Mouse (Mus musculus): ENCODE data around the gene Pla2g2c.
A peak's percentile ranks its signal among the peaks of the same experiment; 100 is the strongest.

The Pla2g2c gene

GRCm38 (mm10) chr4:138724354-138725126 is at the start of gene Pla2g2c:
Gene Pla2g2c (plus strand): TSS chr4:138724792.
- DNase-seq (ENCODE audit: low spot score), result no peak

DNA sequence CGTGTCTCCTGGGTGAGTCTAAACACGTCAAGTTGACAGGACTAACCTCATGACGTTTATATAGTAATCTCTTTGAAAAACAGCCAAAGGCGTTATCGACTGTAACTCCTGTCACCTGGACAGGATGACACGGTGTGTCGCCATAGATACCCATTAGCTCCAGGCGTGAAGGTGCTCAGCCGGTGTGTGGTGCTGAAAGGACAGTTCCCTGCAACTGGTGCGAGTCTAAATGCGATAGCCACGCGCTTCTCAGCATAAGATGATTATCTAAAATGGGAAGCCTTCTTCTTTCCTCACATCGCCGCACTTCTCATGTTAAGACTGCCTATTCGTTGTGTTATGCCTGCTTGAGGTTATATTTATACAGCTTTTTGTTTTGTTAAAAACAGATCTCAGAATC is 48.1 kb upstream of the Pla2g2c start:
- no peak for DNase-seq (ENCODE audit: low spot score)

GRCm38 (mm10) chr4:138677579-138677978 is 47.0 kb upstream of the Pla2g2c start:
- no peak for DNase-seq (ENCODE audit: low spot score)

DNA sequence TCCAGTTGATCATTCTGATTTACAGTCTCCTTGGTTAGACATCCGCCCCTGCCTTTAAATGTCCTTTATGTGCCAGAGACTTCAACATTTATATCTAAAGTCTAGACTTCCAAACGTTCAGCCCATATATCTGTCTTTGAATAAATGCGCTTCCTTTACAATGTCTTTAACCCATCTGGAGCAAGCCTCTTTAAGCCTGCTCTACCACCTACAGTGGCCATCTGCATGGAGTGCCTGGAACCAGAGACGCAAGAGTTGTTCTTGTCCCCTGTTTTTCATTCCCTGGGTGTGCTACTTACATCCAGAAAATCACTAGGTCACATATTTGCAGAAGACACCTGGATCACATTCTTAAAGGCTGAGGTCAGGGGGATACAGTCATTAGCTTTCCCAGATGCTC is 44.5 kb upstream of the Pla2g2c start:
- no peak for DNase-seq (ENCODE audit: low spot score)

DNA sequence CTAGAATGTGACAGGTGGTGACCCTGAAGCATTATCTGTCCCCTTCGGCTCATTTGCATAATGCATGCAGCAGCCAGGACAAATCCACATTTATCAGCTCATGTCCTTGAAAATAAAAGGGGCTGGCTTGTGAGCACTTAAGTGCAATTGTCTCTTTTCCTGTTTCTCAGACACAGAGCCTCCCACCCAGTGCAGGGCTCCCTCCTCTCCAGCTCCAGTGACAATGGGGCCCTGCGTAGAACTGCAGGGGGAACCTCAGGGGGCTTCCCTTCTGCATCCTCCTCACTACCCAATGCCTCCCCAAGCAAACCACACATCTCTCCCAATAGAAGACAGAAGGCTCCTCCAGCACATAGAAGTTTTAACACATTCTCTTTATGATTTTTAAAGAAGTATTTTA is 41.8 kb upstream of the Pla2g2c start:
- no peak for DNase-seq (ENCODE audit: low spot score)

GRCm38 (mm10) chr4:138685813-138686212 is 38.8 kb upstream of the Pla2g2c start:
- DNase-seq (ENCODE audit: low spot score), result no peak

DNA sequence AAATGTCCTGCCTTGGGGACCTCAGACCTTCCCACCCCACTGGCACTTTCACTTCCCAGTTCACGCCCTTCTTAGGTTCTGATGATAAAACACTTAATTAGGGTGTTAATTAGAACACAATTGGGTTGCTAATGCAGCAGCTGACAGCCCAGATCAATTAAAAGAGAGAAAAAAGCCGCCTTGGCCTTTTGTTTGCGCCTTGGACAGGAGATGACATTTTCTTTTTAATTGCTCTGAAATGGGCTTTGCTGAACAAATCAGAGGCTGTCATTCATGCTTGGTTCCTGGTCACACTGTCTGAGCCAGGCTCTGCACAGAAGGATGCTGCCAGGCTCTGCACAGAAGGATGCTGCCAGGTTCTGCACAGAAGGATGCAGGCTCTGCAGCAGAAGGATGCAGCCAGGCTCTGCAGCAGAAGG is 35.5 kb upstream of the Pla2g2c start:
- DNase-seq (ENCODE audit: low spot score), result no peak

- no peak for DNase-seq (ENCODE audit: low spot score)
Observed at GRCm38 (mm10) chr4:138690561-138690960, 34.0 kb upstream of the Pla2g2c start.

- DNase-seq (ENCODE audit: low spot score), result no peak
Observed at GRCm38 (mm10) chr4:138691443-138692181, 33.0 kb upstream of the Pla2g2c start.

GRCm38 (mm10) chr4:138693043-138693692 is 31.4 kb upstream of the Pla2g2c start:
- no peak for DNase-seq (ENCODE audit: low spot score)

- DNase-seq (ENCODE audit: low spot score), result no peak
Observed at GRCm38 (mm10) chr4:138696720-138697119, 27.9 kb upstream of the Pla2g2c start.

- DNase-seq (ENCODE audit: low spot score), result no peak
Observed at GRCm38 (mm10) chr4:138697166-138697860, 27.3 kb upstream of the Pla2g2c start.

- no peak for DNase-seq (ENCODE audit: low spot score)
Observed at GRCm38 (mm10) chr4:138698296-138698695, 26.3 kb upstream of the Pla2g2c start.

GRCm38 (mm10) chr4:138700184-138700982 is 24.2 kb upstream of the Pla2g2c start:
- peak; percentile 18 for DNase-seq (ENCODE audit: low spot score)

GRCm38 (mm10) chr4:138701111-138701510 is 23.5 kb upstream of the Pla2g2c start:
- no peak for DNase-seq (ENCODE audit: low spot score)

DNA sequence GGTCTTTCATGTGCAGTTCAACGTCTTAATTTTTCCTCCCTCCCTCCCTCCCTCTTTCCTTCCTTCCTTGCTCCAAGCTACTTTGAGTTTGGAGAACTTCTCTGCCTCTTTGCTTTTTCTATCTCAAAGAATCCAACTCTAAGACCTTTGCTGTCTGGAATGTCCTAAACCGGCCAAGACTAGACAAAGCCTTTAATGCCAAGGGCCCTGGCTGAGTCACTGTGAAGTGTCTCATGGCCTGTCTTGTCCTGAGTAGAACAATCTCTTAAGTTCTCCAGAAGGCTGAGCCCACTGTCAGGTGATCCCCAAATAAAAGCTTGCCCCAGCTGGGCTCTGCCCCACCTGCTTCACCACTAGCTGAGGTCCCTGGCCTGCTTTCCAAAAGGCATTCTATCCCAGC is 22.6 kb upstream of the Pla2g2c start:
- DNase-seq (ENCODE audit: low spot score), result no peak

DNA sequence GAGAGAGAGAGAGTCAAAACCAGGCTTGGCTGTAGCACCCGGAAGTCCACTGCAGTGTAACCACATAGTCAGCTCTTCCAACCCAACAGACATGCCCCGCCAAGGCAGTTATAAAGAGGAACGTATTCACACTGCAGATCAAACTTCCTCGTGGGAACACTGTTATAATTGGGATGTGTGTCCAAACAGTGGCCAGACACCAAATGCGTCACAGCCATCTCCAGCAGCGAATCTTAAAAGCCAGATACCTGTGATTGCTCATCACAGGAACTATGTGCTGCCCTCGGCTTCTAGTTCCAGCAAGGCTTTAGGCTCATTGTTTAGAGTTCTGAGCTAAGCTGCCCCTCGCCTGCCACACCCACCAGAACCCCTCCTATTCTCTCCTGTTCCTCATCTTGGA is 22.1 kb upstream of the Pla2g2c start:
- no peak for DNase-seq (ENCODE audit: low spot score)

GRCm38 (mm10) chr4:138703591-138703990 is 21.0 kb upstream of the Pla2g2c start:
- no peak for DNase-seq (ENCODE audit: low spot score)

GRCm38 (mm10) chr4:138704169-138704568 is 20.4 kb upstream of the Pla2g2c start:
- DNase-seq (ENCODE audit: low spot score), result no peak

DNA sequence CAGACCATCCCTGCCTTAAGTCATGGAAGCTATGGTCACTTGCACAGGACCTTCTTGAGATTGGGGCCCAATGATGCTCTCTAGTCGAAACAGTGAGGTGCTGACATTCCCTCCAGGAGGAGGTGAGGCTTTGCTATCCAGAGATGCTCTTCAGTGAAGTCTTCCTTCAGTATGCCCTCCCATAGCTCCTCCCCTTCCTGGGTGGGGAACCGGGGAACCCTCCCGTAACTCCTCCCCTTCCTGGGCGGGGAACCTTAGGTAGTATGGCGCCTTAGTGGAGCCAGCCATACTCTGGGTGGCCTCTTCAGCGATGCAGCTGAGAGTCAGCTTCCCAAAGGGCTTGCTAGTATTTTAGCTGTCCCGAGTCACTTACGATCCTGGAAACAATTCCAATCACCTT is 18.0 kb upstream of the Pla2g2c start:
- no peak for DNase-seq (ENCODE audit: low spot score)

- DNase-seq (ENCODE audit: low spot score), result no peak
Observed at GRCm38 (mm10) chr4:138708636-138709035, 16.0 kb upstream of the Pla2g2c start.

All from c-Kit-positive CD71-positive TER-119-positive erythroid progenitor cells, embryonic 14.5 days (primary cell).